Mouse (Mus musculus) kidney, adult 9 months (tissue): ENCODE data around the gene Ptprn.
"Not testable (repeated sequence)": the region's sequence is repeated elsewhere in the genome, so short reads cannot be mapped to it uniquely, and the experiment has no call there.

ENCODE experiments used
- DNase-seq: peaks from one replicate; pipeline ENCODE4 v3.0.0; 2022

Gene Ptprn

DNA sequence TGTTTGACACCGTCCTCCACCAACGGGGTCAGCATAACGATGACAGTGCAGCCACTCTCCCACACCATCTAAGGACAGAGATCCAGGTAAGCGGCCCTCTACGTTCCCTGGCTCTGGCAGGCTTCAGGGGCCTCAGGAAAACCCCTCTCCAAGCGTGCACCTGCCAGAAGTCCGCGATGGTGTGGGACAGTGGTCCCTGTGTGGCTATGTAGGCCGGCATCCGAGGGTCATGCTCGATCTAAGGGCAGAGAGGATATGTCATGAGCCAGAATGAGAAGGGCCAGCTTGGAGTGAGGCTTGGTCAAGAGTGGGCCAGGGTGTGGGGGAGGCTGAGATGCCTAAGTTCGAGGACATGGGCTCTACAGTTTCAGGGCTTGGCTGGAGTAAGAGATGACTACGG is 12.0 kb downstream of the Ptprn start:
- DNase-seq, result no peak

GRCm38 (mm10) chr1:75251112-75251970 is 13.0 kb downstream of the Ptprn start:
- DNase-seq, result peak; percentile 93

- no peak for DNase-seq
These were observed 13.8 kb downstream of the Ptprn start for GRCm38 (mm10) chr1:75250498-75250897.

- DNase-seq, result no peak
These were observed 16.1 kb downstream of the Ptprn start for GRCm38 (mm10) chr1:75248041-75248772.

- no peak for DNase-seq
These were observed 17.0 kb downstream of the Ptprn start for GRCm38 (mm10) chr1:75247071-75247930.

DNA sequence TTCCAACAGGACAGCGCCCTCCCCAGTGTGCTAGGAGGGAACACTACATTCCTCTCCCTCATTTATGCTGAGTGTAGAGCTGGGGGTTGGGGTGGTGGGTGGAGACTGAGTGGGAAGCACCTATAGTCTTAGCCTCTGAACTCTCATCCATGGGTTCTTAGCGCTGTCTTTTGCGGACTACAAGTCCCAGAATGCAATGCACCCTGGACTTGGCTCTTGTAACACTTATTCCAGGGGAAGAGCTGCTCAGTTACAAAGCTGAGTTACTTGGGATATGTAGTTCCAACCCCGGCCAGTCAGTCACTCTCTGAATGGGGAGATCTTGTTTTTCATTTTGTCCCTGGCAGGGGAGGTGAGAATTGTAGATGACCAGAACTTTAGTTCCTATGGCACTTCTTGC is 19.5 kb downstream of the Ptprn start:
- peak; percentile 77 for DNase-seq

DNA sequence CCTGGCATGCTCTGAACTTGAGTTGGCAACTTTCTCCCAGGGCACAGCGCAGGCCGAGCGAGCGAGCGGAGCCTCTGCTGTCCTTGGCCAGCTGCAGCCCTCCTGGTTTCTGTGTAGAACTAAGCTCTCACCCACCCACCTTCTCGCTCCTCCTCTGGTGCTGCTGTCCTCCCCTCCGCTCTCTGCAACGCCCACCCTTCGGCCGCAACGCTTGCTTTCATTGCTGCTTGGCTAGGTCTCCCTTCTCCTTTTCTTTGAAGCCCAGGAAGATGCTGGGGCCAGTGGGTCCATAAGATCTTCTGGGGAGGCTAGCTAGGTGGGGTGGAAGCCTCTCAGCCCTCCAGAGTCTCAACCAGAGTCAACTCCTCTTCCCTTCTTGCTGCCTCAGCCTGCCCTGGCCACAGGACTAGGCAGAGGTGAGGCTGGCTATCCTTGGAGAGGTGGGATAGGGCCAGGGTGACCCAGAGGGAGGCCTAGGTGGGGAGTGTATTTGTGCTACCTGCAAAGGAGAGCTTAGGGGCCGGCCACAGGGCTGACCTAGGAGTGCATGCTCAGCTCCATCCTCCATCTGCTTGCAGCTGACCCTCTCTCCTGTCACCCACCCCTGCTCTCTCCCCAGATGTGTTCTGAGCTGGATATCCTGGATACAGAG is 20.0 kb downstream of the Ptprn start:
- no peak for DNase-seq

DNA sequence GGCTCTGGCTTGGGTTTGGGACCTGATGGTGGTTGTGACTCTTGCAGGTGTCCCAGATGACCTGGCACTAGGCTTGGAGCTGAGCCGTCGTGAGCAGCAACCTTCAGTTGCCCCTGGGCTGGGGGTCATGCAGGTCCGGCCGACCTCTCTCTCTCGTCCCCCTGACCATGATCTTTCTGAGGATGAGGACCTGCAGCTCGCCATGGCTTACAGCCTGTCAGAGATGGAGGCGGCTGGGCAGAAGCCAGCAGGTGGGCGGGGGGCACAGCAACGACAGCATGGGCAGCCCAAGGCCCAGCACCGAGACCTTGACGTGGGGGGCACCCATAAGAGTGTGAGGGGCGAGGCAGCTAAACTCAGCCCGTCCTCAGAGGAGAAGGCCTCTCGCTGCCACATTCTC is 20.9 kb downstream of the Ptprn start:
- DNase-seq, result no peak

GRCm38 (mm10) chr1:75239591-75239990 is 24.7 kb downstream of the Ptprn start:
- no peak for DNase-seq

- peak; percentile 94 for DNase-seq
These were observed 27.9 kb downstream of the Ptprn start, which contains the start of gene Dnajb2 for GRCm38 (mm10) chr1:75236117-75237050. TSS of gene Dnajb2 (plus strand) at chr1:75236406.

GRCm38 (mm10) chr1:75234606-75235005 is 29.7 kb downstream of the Ptprn start:
- DNase-seq, result peak; percentile 80

DNA sequence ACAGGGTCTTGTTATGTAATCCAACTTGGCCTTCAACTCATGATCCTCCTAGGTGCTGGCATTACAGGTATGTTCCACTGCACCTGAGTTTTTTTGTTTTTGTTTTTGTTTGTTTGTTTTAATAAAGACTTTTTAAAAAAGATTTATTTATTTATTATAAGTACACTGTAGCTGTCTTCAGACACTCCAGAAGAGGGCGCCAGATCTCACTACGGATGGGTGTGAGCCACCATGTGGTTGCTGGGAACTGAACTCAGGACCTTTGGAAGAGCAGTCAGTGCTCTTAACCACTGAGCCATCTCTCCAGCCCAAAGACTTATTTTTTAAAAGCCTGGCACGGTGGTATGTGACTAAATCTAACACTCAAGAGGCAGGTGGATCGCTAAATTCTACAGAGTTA is 31.8 kb downstream of the Ptprn start:
- not testable (repeated sequence) for DNase-seq

- no peak for DNase-seq
These were observed 32.6 kb downstream of the Ptprn start, which contains the start of gene A630095N17Rik for GRCm38 (mm10) chr1:75231664-75232152. TSS of gene A630095N17Rik (minus strand) at chr1:75232102.

DNA sequence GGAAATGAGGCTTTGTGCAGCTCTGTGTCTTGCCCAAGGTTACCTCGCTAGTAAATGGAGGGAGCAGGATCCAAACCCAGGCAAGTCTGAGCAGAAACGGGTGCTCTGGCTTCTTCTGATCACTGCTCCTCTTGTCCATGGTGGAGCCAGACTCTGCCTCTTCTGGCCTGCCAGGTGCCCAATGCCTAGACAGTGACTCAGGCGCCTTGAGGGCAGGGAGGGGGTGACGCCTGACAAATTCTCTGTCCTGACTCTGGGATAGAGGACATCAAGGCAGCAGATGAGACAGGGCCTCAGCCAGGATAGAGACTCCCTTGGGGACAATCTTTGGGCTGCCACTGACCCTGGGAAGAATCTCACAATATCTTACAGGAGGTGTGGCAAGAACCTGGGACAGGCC is 33.1 kb downstream of the Ptprn start:
- DNase-seq, result no peak

GRCm38 (mm10) chr1:75230335-75230994 is 33.8 kb downstream of the Ptprn start:
- DNase-seq, result no peak

DNA sequence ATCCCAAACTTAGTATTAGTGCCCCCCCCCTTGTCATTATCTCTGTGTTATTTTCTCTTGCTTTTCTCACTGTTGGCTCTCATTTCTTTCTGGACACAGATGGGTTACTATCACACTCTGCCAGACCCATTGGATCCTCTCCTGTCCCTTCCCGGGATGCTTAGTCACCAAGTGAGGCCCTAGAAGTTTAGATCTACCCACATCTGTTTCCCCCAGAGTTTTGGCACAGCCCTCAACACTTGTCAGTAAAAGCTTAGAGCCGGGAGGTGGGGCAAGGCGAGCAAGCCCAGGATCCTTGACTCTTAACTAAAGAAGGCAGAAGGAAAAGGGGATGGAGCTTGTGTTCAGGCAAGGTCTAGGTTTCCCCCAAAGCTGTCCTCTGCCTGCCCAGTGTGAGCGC is 35.1 kb downstream of the Ptprn start:
- no peak for DNase-seq

DNA sequence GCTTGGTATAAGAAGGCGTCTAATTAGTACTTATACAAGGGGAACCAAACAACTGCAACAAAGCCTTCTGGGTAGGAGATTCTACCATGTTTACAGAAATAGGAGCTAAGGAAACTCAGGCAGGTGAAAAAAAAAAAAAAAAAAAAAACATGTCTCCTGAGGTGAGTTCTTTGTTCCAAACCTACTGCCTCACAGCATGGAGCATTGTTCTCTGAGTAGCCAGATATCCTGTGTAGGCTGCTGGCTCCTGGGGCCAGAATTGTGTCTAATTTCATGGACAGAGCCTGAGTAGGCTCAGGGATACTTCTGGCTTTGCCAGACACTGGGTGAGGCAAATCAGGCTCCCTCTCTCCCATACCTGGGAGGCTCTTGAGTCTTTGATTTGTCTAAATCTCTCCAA is 36.6 kb downstream of the Ptprn start:
- DNase-seq, result no peak

DNA sequence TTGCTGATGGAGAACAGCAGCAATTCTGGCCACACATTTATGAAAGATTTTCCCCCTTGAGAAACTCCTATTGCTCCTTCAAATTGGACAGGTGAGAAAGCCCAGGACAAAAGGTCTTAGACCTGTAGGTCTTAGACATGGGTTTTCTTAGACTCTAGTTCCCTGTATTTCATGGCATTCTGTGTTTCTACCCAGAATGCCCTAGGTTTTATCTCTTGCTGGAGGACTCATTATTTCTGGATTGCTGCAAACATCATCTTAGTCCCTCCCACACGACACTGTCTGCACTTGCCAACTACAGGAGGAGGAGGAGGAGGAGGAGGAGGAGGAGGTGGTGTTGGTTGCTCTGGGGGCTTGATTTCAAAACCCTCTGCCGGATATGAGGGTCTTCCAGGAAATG is 38.2 kb downstream of the Ptprn start:
- DNase-seq, result no peak

DNA sequence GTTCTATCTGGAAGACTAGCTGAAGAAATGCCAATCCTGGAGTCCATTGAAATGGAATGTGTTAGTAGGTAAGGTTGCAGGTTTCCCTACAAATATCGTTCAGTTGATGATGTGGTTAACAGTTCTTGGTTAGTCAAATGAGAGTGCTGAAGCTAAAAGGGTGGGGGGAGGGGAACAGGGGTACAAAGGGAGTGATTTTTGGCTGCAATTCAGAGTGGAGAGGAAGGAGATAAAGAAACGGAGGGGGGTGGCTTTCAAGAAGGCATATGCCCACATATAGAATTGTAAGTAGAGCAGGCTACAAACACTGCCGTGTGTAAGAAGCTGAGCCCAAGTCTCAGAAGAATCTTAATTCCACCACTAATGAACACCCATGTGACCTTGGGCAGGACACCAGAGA is 38.8 kb downstream of the Ptprn start:
- DNase-seq, result no peak

GRCm38 (mm10) chr1:75223532-75223931 is 40.8 kb downstream of the Ptprn start:
- no peak for DNase-seq

GRCm38 (mm10) chr1:75222926-75223325 is 41.4 kb downstream of the Ptprn start:
- no peak for DNase-seq
